Mouse (Mus musculus) olfactory bulb, adult 2 months (tissue): ENCODE measurements around the gene Gm21865. TPM values are rescaled to one million over a fixed set of nuclear protein-coding genes. Genes with fewer than 3 reads are reported as not detected.
"Not testable (repeated sequence)": the region's sequence is repeated elsewhere in the genome, so short reads cannot be mapped to it uniquely, and the experiment has no call there.

Experiments
- H3K27ac ChIP-seq: fragments of 200-500 bp; 2 replicates; pipeline ENCODE4 v1.5.1; 2012; ENCODE audit warnings: low read depth, low read length; ENCODE audit not compliant: insufficient read depth
- H3K4me1 ChIP-seq: fragments of 200-500 bp; 2 replicates; pipeline ENCODE4 v1.6.1; 2012; ENCODE audit warnings: low read length; ENCODE audit not compliant: control insufficient read depth, insufficient read depth
- H3K4me3 ChIP-seq: fragments of 200-500 bp; 2 replicates; pipeline ENCODE4 v1.5.1; 2012; ENCODE audit warnings: mild to moderate bottlenecking, low read depth, low read length, moderate library complexity; ENCODE audit not compliant: insufficient read depth
- WGBS: fragments of 180-500 bp; shearing (Covaris S2); methylation state at CpG from one replicate; pipeline ENCODE4 v1.1.7; 2018; 5-methylcytosine and 5-hydroxymethylcytosine counted together
- polyA plus RNA-seq: library from polyadenylated mRNA; stranded (reverse); fragments of >200 nt; gene quantifications from 2 replicates; pipeline ENCODE4 v1.2.4, GENCODE M21; 2012; ENCODE audit warnings: low replicate concordance; ENCODE audit not compliant: missing spikeins, insufficient read depth, insufficient read length

The Gm21865 gene
- not detected in 2 replicates for polyA plus RNA-seq

GRCm38 (mm10) chrY:40316803-40317202 is at the start of gene Gm21865:
Gm21865 (minus strand) TSS chrY:40316903.
- H3K4me3 ChIP-seq, H3K27ac ChIP-seq, H3K4me1 ChIP-seq: not testable (repeated sequence)
- WGBS, result 64% methylated on average over 2 of the region's 7 CpGs

Other genes starting within 250 kb of the Gm21865 start
- not detected in 2 replicates for gene Gm21882, start 64.6 kb upstream of the Gm21865 start, polyA plus RNA-seq